Mouse (Mus musculus): ENCODE results near the gene Tecta. TPM values are rescaled to one million over a fixed set of nuclear protein-coding genes. Genes with fewer than 3 reads are reported as not detected.

Tecta gene
- polyA plus RNA-seq, 1 experiment = 0.02 TPM

GRCm38 (mm10) chr9:42296297-42296922 is 103.3 kb downstream of the Tecta start:
- H3K9me3 ChIP-seq (ENCODE audit: control insufficient read depth, low read length) = no peaks in the 10 kb centered on the region
- no peaks in the 10 kb centered on the region for H3K4me1 ChIP-seq (ENCODE audit: control insufficient read depth)
- no peaks in the 10 kb centered on the region for H3K27me3 ChIP-seq (ENCODE audit: control insufficient read depth)
- no peaks in the 10 kb centered on the region for H3K36me3 ChIP-seq (ENCODE audit: control insufficient read depth)
- no peak for TF ChIP-seq GATA1 (IDR thresholded peaks at IDR 0.05; ENCODE audit: low read length)
- no peak for TF ChIP-seq TAL1 (IDR thresholded peaks at IDR 0.05; ENCODE audit: low read length)
- H3K4me3 ChIP-seq (replicated peaks) = no peak overlapping the region

- H3K4me1 ChIP-seq (ENCODE audit: control insufficient read depth) = no peaks in the 10 kb centered on the region
- H3K9me3 ChIP-seq (ENCODE audit: control insufficient read depth, low read length) = no peaks in the 10 kb centered on the region
- no peaks in the 10 kb centered on the region for H3K36me3 ChIP-seq (ENCODE audit: control insufficient read depth)
- no peak overlapping the region for H3K4me3 ChIP-seq (replicated peaks)
- H3K27me3 ChIP-seq (ENCODE audit: control insufficient read depth) = no peaks in the 10 kb centered on the region
- no peak for TF ChIP-seq TAL1 (IDR thresholded peaks at IDR 0.05; ENCODE audit: low read length)
- no peak for TF ChIP-seq GATA1 (IDR thresholded peaks at IDR 0.05; ENCODE audit: low read length)
Measured at GRCm38 (mm10) chr9:42294131-42294530, 105.6 kb downstream of the Tecta start.

GRCm38 (mm10) chr9:42293596-42293995 is 106.1 kb downstream of the Tecta start:
- H3K4me1 ChIP-seq (ENCODE audit: control insufficient read depth) = no peaks in the 10 kb centered on the region
- no peak for TF ChIP-seq GATA1 (IDR thresholded peaks at IDR 0.05; ENCODE audit: low read length)
- TF ChIP-seq TAL1 (IDR thresholded peaks at IDR 0.05; ENCODE audit: low read length) = no peak
- H3K4me3 ChIP-seq (replicated peaks) = no peak overlapping the region
- no peaks in the 10 kb centered on the region for H3K27me3 ChIP-seq (ENCODE audit: control insufficient read depth)
- no peaks in the 10 kb centered on the region for H3K9me3 ChIP-seq (ENCODE audit: control insufficient read depth, low read length)
- no peaks in the 10 kb centered on the region for H3K36me3 ChIP-seq (ENCODE audit: control insufficient read depth)

GRCm38 (mm10) chr9:42293051-42293450 is 106.7 kb downstream of the Tecta start:
- H3K4me1 ChIP-seq (ENCODE audit: control insufficient read depth) = no peaks in the 10 kb centered on the region
- no peaks in the 10 kb centered on the region for H3K9me3 ChIP-seq (ENCODE audit: control insufficient read depth, low read length)
- no peak overlapping the region for H3K4me3 ChIP-seq (replicated peaks)
- no peak for TF ChIP-seq GATA1 (IDR thresholded peaks at IDR 0.05; ENCODE audit: low read length)
- no peak for TF ChIP-seq TAL1 (IDR thresholded peaks at IDR 0.05; ENCODE audit: low read length)
- no peaks in the 10 kb centered on the region for H3K36me3 ChIP-seq (ENCODE audit: control insufficient read depth)
- H3K27me3 ChIP-seq (ENCODE audit: control insufficient read depth) = no peaks in the 10 kb centered on the region

GRCm38 (mm10) chr9:42279676-42280075 is 120.1 kb downstream of the Tecta start:
- Histone ChIP-seq H3K36me3 (ENCODE audit: control insufficient read depth) (no peaks in the 10 kb centered on the region), H3K9me3 (ENCODE audit: control insufficient read depth, low read length) (no peaks in the 10 kb centered on the region), H3K27me3 (ENCODE audit: control insufficient read depth) (no peaks in the 10 kb centered on the region), H3K4me3 (replicated peaks) (no peak overlapping the region), H3K4me1 (ENCODE audit: control insufficient read depth) (no peaks in the 10 kb centered on the region)
- no peak for TF ChIP-seq TAL1 (IDR thresholded peaks at IDR 0.05; ENCODE audit: low read length)
- TF ChIP-seq GATA1 (IDR thresholded peaks at IDR 0.05; ENCODE audit: low read length) = no peak

Other genes starting within 250 kb of the Tecta start
- 0.08 and 0.10 TPM in 2 replicates for gene Sc5d, start 135.7 kb downstream of the Tecta start, polyA plus RNA-seq (2012)
- gene Tbcel, start 107.9 kb upstream of the Tecta start, polyA plus RNA-seq (2012) = 1.6 and 3.1 TPM in 2 replicates

Measured in erythroblast, embryonic 14.5 days (primary cell).